Mouse (Mus musculus): ENCODE data around the gene Olfr1224-ps1. TPM values are rescaled to one million over a fixed set of nuclear protein-coding genes. Genes with fewer than 3 reads are reported as not detected.

The Olfr1224-ps1 gene
- polyA plus RNA-seq, 1 experiment from 2014 or later, result not detected

- no peak within 1 kb of the TSS for H3K27ac ChIP-seq (ENCODE audit: low read depth, low read length)
- no peak within 1 kb of the TSS for H3K9ac ChIP-seq (ENCODE audit: low read depth, low read length)
- H3K4me2 ChIP-seq (replicated peaks; ENCODE audit: low read depth), result no peak within 1 kb of the TSS
- no peaks in the 10 kb centered on the region for H3K36me3 ChIP-seq (ENCODE audit: control insufficient read depth, insufficient read depth)
- no peak within 1 kb of the TSS for H3K4me3 ChIP-seq (ENCODE audit: low read depth, low read length)
- WGBS, result 49% methylated on average over 3 of the region's 3 CpGs
- no peak for ATAC-seq
- H3K9me3 ChIP-seq (ENCODE audit: control insufficient read depth), result no peaks in the 10 kb centered on the region
- TF ChIP-seq CTCF (IDR thresholded peaks at IDR 0.05; ENCODE audit: low read depth), result no peak
- H3K27me3 ChIP-seq (replicated peaks; ENCODE audit: control insufficient read depth, insufficient read depth, low read length), result no peaks in the 10 kb centered on the region
- no peaks in the 10 kb centered on the region for H3K4me1 ChIP-seq (replicated peaks; ENCODE audit: control insufficient read depth, insufficient read depth, low read length)
These were observed 30.9 kb downstream of the Olfr1224-ps1 start, which contains the start of gene Olfr1222 for GRCm38 (mm10) chr2:89132954-89133353. Olfr1222 (minus strand) TSS chr2:89133054.

- 77% methylated on average over 2 of the region's 2 CpGs for WGBS
- Histone ChIP-seq H3K9me3 (ENCODE audit: control insufficient read depth) (no peaks in the 10 kb centered on the region), H3K4me2 (replicated peaks; ENCODE audit: low read depth) (no peak within 1 kb of the TSS), H3K9ac (ENCODE audit: low read depth, low read length) (no peak within 1 kb of the TSS), H3K27me3 (replicated peaks; ENCODE audit: control insufficient read depth, insufficient read depth, low read length) (no peaks in the 10 kb centered on the region), H3K4me3 (ENCODE audit: low read depth, low read length) (no peak within 1 kb of the TSS), H3K27ac (ENCODE audit: low read depth, low read length) (no peak within 1 kb of the TSS), H3K36me3 (ENCODE audit: control insufficient read depth, insufficient read depth) (no peaks in the 10 kb centered on the region), H3K4me1 (replicated peaks; ENCODE audit: control insufficient read depth, insufficient read depth, low read length) (no peaks in the 10 kb centered on the region)
- ATAC-seq, result no peak
- no peak for TF ChIP-seq CTCF (IDR thresholded peaks at IDR 0.05; ENCODE audit: low read depth)
These were observed 46.7 kb downstream of the Olfr1224-ps1 start, which contains the start of gene Olfr1221 for GRCm38 (mm10) chr2:89117183-89117582. Olfr1221 (minus strand) TSS chr2:89117283.

GRCm38 (mm10) chr2:89106735-89107134 is 57.2 kb downstream of the Olfr1224-ps1 start, which contains the start of gene Olfr1220:
Olfr1220 (minus strand) TSS chr2:89106835.
- no peaks in the 10 kb centered on the region for H3K27me3 ChIP-seq (replicated peaks; ENCODE audit: control insufficient read depth, insufficient read depth, low read length)
- H3K9me3 ChIP-seq (ENCODE audit: control insufficient read depth), result no peaks in the 10 kb centered on the region
- no peak within 1 kb of the TSS for H3K4me3 ChIP-seq (ENCODE audit: low read depth, low read length)
- no peak within 1 kb of the TSS for H3K27ac ChIP-seq (ENCODE audit: low read depth, low read length)
- TF ChIP-seq CTCF (IDR thresholded peaks at IDR 0.05; ENCODE audit: low read depth), result no peak
- no peak within 1 kb of the TSS for H3K9ac ChIP-seq (ENCODE audit: low read depth, low read length)
- H3K4me2 ChIP-seq (replicated peaks; ENCODE audit: low read depth), result no peak within 1 kb of the TSS
- H3K4me1 ChIP-seq (replicated peaks; ENCODE audit: control insufficient read depth, insufficient read depth, low read length), result no peaks in the 10 kb centered on the region
- ATAC-seq, result no peak
- WGBS, result 72% methylated on average over 3 of the region's 3 CpGs
- no peaks in the 10 kb centered on the region for H3K36me3 ChIP-seq (ENCODE audit: control insufficient read depth, insufficient read depth)

GRCm38 (mm10) chr2:89105651-89106050 is 58.2 kb downstream of the Olfr1224-ps1 start:
- no peak for ATAC-seq
- TF ChIP-seq CTCF (IDR thresholded peaks at IDR 0.05; ENCODE audit: low read depth), result no peak

More at GRCm38 (mm10) chr2:89105651-89106050, 58.2 kb downstream of the Olfr1224-ps1 start:
- Histone ChIP-seq H3K4me3 (ENCODE audit: low read depth, low read length) (no peak overlapping the region), H3K27ac (ENCODE audit: low read depth, low read length) (no peak overlapping the region), H3K4me1 (replicated peaks; ENCODE audit: control insufficient read depth, insufficient read depth, low read length) (no peaks in the 10 kb centered on the region), H3K36me3 (ENCODE audit: control insufficient read depth, insufficient read depth) (no peaks in the 10 kb centered on the region), H3K9ac (ENCODE audit: low read depth, low read length) (no peak overlapping the region), H3K9me3 (ENCODE audit: control insufficient read depth) (no peaks in the 10 kb centered on the region), H3K27me3 (replicated peaks; ENCODE audit: control insufficient read depth, insufficient read depth, low read length) (no peaks in the 10 kb centered on the region), H3K4me2 (replicated peaks; ENCODE audit: low read depth) (no peak overlapping the region)

Other genes with a start within 250 kb of the Olfr1224-ps1 start
- not detected in 2 replicates for gene Olfr1209, start 248.9 kb downstream of the Olfr1224-ps1 start, polyA plus RNA-seq (2015; fragmentation: Nextera tagmentation; extraction: Ambion mirVana)
- gene Olfr1211, start 226.0 kb downstream of the Olfr1224-ps1 start, polyA plus RNA-seq (2015; fragmentation: Nextera tagmentation; extraction: Ambion mirVana), result not detected in 2 replicates
- not detected in 2 replicates for gene Olfr1212, start 210.1 kb downstream of the Olfr1224-ps1 start, polyA plus RNA-seq (2015; fragmentation: Nextera tagmentation; extraction: Ambion mirVana)
- not detected in 2 replicates for gene Gm13762, start 183.8 kb downstream of the Olfr1224-ps1 start, polyA plus RNA-seq (2015; fragmentation: Nextera tagmentation; extraction: Ambion mirVana)
- gene Olfr1214, start 171.4 kb downstream of the Olfr1224-ps1 start, polyA plus RNA-seq (2015; fragmentation: Nextera tagmentation; extraction: Ambion mirVana), result not detected in 2 replicates
- not detected in 2 replicates for gene Olfr1215, start 157.1 kb downstream of the Olfr1224-ps1 start, polyA plus RNA-seq (2015; fragmentation: Nextera tagmentation; extraction: Ambion mirVana)
- gene Olfr1216, start 145.8 kb downstream of the Olfr1224-ps1 start, polyA plus RNA-seq (2015; fragmentation: Nextera tagmentation; extraction: Ambion mirVana), result not detected in 2 replicates
- not detected in 2 replicates for gene Olfr1217, start 132.0 kb downstream of the Olfr1224-ps1 start, polyA plus RNA-seq (2015; fragmentation: Nextera tagmentation; extraction: Ambion mirVana)
- not detected in 2 replicates for gene Olfr1218, start 102.9 kb downstream of the Olfr1224-ps1 start, polyA plus RNA-seq (2015; fragmentation: Nextera tagmentation; extraction: Ambion mirVana)
- not detected in 2 replicates for gene Olfr1219, start 80.6 kb downstream of the Olfr1224-ps1 start, polyA plus RNA-seq (2015; fragmentation: Nextera tagmentation; extraction: Ambion mirVana)
- gene Olfr1220, start 57.3 kb downstream of the Olfr1224-ps1 start, polyA plus RNA-seq (2015; fragmentation: Nextera tagmentation; extraction: Ambion mirVana), result not detected in 2 replicates
- gene Olfr1221, start 46.8 kb downstream of the Olfr1224-ps1 start, polyA plus RNA-seq (2015; fragmentation: Nextera tagmentation; extraction: Ambion mirVana), result not detected in 2 replicates
- gene Olfr1222, start 31.0 kb downstream of the Olfr1224-ps1 start, polyA plus RNA-seq (2015; fragmentation: Nextera tagmentation; extraction: Ambion mirVana), result not detected in 2 replicates
- not detected in 2 replicates for gene Olfr1223, start 12.5 kb downstream of the Olfr1224-ps1 start, polyA plus RNA-seq (2015; fragmentation: Nextera tagmentation; extraction: Ambion mirVana)
- gene Olfr1225, start 10.6 kb upstream of the Olfr1224-ps1 start, polyA plus RNA-seq (2015; fragmentation: Nextera tagmentation; extraction: Ambion mirVana), result not detected in 2 replicates
- not detected in 2 replicates for gene Olfr1226, start 36.0 kb upstream of the Olfr1224-ps1 start, polyA plus RNA-seq (2015; fragmentation: Nextera tagmentation; extraction: Ambion mirVana)
- not detected in 2 replicates for gene Olfr1228, start 90.0 kb upstream of the Olfr1224-ps1 start, polyA plus RNA-seq (2015; fragmentation: Nextera tagmentation; extraction: Ambion mirVana)
- not detected in 2 replicates for gene Olfr1229, start 123.9 kb upstream of the Olfr1224-ps1 start, polyA plus RNA-seq (2015; fragmentation: Nextera tagmentation; extraction: Ambion mirVana)
- not detected in 2 replicates for gene Olfr1230, start 133.2 kb upstream of the Olfr1224-ps1 start, polyA plus RNA-seq (2015; fragmentation: Nextera tagmentation; extraction: Ambion mirVana)
- gene Olfr1231, start 143.0 kb upstream of the Olfr1224-ps1 start, polyA plus RNA-seq (2015; fragmentation: Nextera tagmentation; extraction: Ambion mirVana), result not detected in 2 replicates
- not detected in 2 replicates for gene Olfr1232, start 165.6 kb upstream of the Olfr1224-ps1 start, polyA plus RNA-seq (2015; fragmentation: Nextera tagmentation; extraction: Ambion mirVana)
- not detected in 2 replicates for gene Olfr1233, start 178.3 kb upstream of the Olfr1224-ps1 start, polyA plus RNA-seq (2015; fragmentation: Nextera tagmentation; extraction: Ambion mirVana)
- gene Olfr1234, start 200.8 kb upstream of the Olfr1224-ps1 start, polyA plus RNA-seq (2015; fragmentation: Nextera tagmentation; extraction: Ambion mirVana), result not detected in 2 replicates
- not detected in 2 replicates for gene Olfr1238, start 245.6 kb upstream of the Olfr1224-ps1 start, polyA plus RNA-seq (2015; fragmentation: Nextera tagmentation; extraction: Ambion mirVana)